Mouse (Mus musculus) limb, embryonic 15.5 days (tissue): ENCODE results near the gene Rnf166. TPM values are rescaled to one million over a fixed set of nuclear protein-coding genes. Genes with fewer than 3 reads are reported as not detected.
A peak's percentile ranks its signal among the peaks of the same experiment; 100 is the strongest.

Source experiments
- ATAC-seq: fragments of 200-750 bp; cut with Nextera tagmentation; 2 replicates; pipeline ENCODE4 v1.8.0; 2017; ENCODE audit warnings: low read depth, moderate TSS enrichment; ENCODE audit not compliant: insufficient number of reproducible peaks, low FRiP score, low TSS enrichment
- H3K27ac ChIP-seq: fragments of 300-500 bp; sonication (generic); 2 replicates; pipeline ENCODE4 v1.5.1; 2015; ENCODE audit warnings: moderate library complexity, mild to moderate bottlenecking, inconsistent platforms
- H3K27me3 ChIP-seq: fragments of 300-500 bp; sonication (generic); 2 replicates; pipeline ENCODE4 v1.6.1; 2015; ENCODE audit warnings: inconsistent platforms
- H3K36me3 ChIP-seq: fragments of 300-500 bp; sonication (generic); 2 replicates; pipeline ENCODE4 v1.6.1; 2015; ENCODE audit warnings: inconsistent platforms
- H3K4me1 ChIP-seq: fragments of 300-500 bp; sonication (generic); 2 replicates; pipeline ENCODE4 v1.6.1; 2015; ENCODE audit warnings: inconsistent platforms
- H3K4me2 ChIP-seq: fragments of 300-500 bp; sonication (generic); 2 replicates; pipeline ENCODE4 v1.6.1; 2015; ENCODE audit warnings: mild to moderate bottlenecking, inconsistent platforms
- H3K4me3 ChIP-seq: fragments of 300-500 bp; sonication (generic); 2 replicates; pipeline ENCODE4 v1.5.1; 2015; ENCODE audit warnings: mild to moderate bottlenecking, inconsistent platforms
- H3K9ac ChIP-seq: fragments of 300-500 bp; sonication (generic); 2 replicates; pipeline ENCODE4 v1.6.1; 2015; ENCODE audit warnings: inconsistent platforms
- H3K9me3 ChIP-seq: fragments of 300-500 bp; sonication (generic); 2 replicates; pipeline ENCODE4 v1.6.1; 2016; ENCODE audit warnings: inconsistent platforms
- WGBS: fragments of 180-500 bp; shearing (Covaris S2); methylation state at CpG from one replicate; pipeline ENCODE4 v1.1.7; 2015; 5-methylcytosine and 5-hydroxymethylcytosine counted together
- microRNA-seq: library from miRNA; unstranded; fragments of <30 nt; microRNA quantifications from one replicate; pipeline ENCODE4, GENCODE M21; 2016
- polyA plus RNA-seq: library from polyadenylated mRNA; unstranded; fragments of >200 nt; fragmentation: Nextera tagmentation; extraction: Ambion mirVana; gene quantifications from 2 replicates; pipeline ENCODE4 v1.2.1, GENCODE M21; 2015

Gene Rnf166
- polyA plus RNA-seq, 1 experiment from 2014 or later, result 51.0 TPM

- Histone ChIP-seq H3K4me2 (no peak overlapping the region), H3K9me3 (no peaks in the 10 kb centered on the region), H3K9ac (no peak overlapping the region), H3K36me3 (peaks cover 52% of the 10 kb centered on the region), H3K27ac (0 out of 2 replicates have a peak overlapping the region, but pooled peaks have one; percentile 33), H3K4me1 (no peaks in the 10 kb centered on the region), H3K4me3 (no peak overlapping the region), H3K27me3 (no peaks in the 10 kb centered on the region)
- 71% methylated on average over 9 of the region's 9 CpGs for WGBS
- ATAC-seq, result no peak
Observed at GRCm38 (mm10) chr8:122419881-122420555, 55.8 kb downstream of the Rnf166 start.

Small RNAs within 50 kb of the gene (microRNA-seq; reads per million reads assigned to microRNA genes)
- gene Gm24366, result not detected

Other genes starting within 250 kb of the Rnf166 start
- 1.1 and 1.2 TPM in 2 replicates for gene Zfpm1, start 193.9 kb downstream of the Rnf166 start, polyA plus RNA-seq
- 0.12 and 0.14 TPM in 2 replicates for gene Trhr2, start 115.3 kb downstream of the Rnf166 start, polyA plus RNA-seq
- gene Zc3h18, start 99.5 kb downstream of the Rnf166 start, polyA plus RNA-seq, result 46.8 and 47.5 TPM in 2 replicates
- 0.22 TPM in 1 of 2 replicates, not detected in the other for gene Il17c, start 54.0 kb downstream of the Rnf166 start, polyA plus RNA-seq
- 183 and 190 TPM in 2 replicates for gene Cyba, start 43.1 kb downstream of the Rnf166 start, polyA plus RNA-seq
- gene Mvd, start 32.6 kb downstream of the Rnf166 start, polyA plus RNA-seq, result 36.8 and 37.3 TPM in 2 replicates
- 0.84 and 3.3 TPM in 2 replicates for gene Snai3, start 15.3 kb downstream of the Rnf166 start, polyA plus RNA-seq
- gene Ctu2, start 79 bp upstream of the Rnf166 start, polyA plus RNA-seq, result 40.8 and 47.6 TPM in 2 replicates
- 17.5 and 23.3 TPM in 2 replicates for gene Piezo1, start 75.3 kb upstream of the Rnf166 start, polyA plus RNA-seq
- gene Cdt1, start 92.0 kb upstream of the Rnf166 start, polyA plus RNA-seq, result 31.8 and 36.1 TPM in 2 replicates
- 268 and 295 TPM in 2 replicates for gene Aprt, start 100.8 kb upstream of the Rnf166 start, polyA plus RNA-seq
- gene Galns, start 135.4 kb upstream of the Rnf166 start, polyA plus RNA-seq, result 12.0 and 16.6 TPM in 2 replicates
- 48.9 and 60.1 TPM in 2 replicates for gene Trappc2l, start 135.6 kb upstream of the Rnf166 start, polyA plus RNA-seq
- gene Pabpn1l, start 146.7 kb upstream of the Rnf166 start, polyA plus RNA-seq, result not detected in 2 replicates
- gene Cbfa2t3, start 223.0 kb upstream of the Rnf166 start, polyA plus RNA-seq, result 4.6 and 5.1 TPM in 2 replicates